Mouse (Mus musculus): ENCODE data around the gene Naga. TPM values are rescaled to one million over a fixed set of nuclear protein-coding genes. Genes with fewer than 3 reads are reported as not detected.

Naga gene
- total and polyA plus RNA-seq, 3 experiments, result 22.6 to 54.3 (median 27.0) TPM

DNA sequence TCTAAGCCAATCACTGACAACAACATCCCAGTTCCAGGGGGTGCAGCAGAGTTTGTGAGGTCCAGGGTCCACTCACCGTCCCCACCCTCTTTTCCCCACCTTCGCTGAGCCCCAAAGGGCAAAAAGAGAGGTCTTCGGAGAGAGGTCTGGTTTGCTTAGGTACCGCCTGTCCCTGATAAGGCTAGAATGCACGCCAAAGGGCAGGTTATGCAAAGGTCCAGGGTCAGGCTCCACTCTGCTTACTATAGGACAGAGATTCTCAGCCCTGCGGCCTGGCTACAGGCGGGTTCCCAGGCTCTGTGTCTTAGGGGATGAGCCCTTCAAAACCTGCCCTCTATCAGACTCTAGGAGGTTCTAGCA is 40.8 kb upstream of the Naga start:
- no peaks in the 10 kb centered on the region for H3K79me2 ChIP-seq (replicated peaks; ENCODE audit: control insufficient read depth, insufficient read depth, low read length)
- intact Hi-C loops (cut with DNase I), result no loop called here
- peak overlapping the region; percentile 99 for H3K27ac ChIP-seq

GRCm38 (mm10) chr15:82378261-82379180 is 39.8 kb upstream of the Naga start:
- H3K27me3 ChIP-seq (ENCODE audit: control insufficient read depth, insufficient read depth, low read length), result no peaks in the 10 kb centered on the region
- WGBS, result 46% methylated on average over 15 of the region's 15 CpGs
- TF ChIP-seq CTCF (IDR thresholded peaks at IDR 0.05) (no peak), POLR2A (IDR thresholded peaks at IDR 0.05; ENCODE audit: insufficient read depth, low read depth, low read length) (no peak), EP300 (IDR thresholded peaks at IDR 0.05; ENCODE audit: insufficient read depth, low read depth, low read length) (no peak)
- peak overlapping the region; percentile 60 for H3K4me3 ChIP-seq
- H3K9ac ChIP-seq (ENCODE audit: low read depth, low read length), result peak overlapping the region; percentile 34
- H3K27ac ChIP-seq, result peak overlapping the region; percentile 99
- intact Hi-C loops (cut with DNase I), result no loop called here
- H3K4me1 ChIP-seq (ENCODE audit: control insufficient read depth, insufficient read depth, low read length), result peaks cover 20% of the 10 kb centered on the region
- peaks cover 3% of the 10 kb centered on the region for H3K36me3 ChIP-seq (ENCODE audit: control insufficient read depth, insufficient read depth, low read length)
- peak; percentile 33 to 54 for DNase-seq
- no peaks in the 10 kb centered on the region for H3K79me2 ChIP-seq (replicated peaks; ENCODE audit: control insufficient read depth, insufficient read depth, low read length)

More for the DNA sequence above, 40.8 kb upstream of the Naga start:
- peaks cover 3% of the 10 kb centered on the region for H3K36me3 ChIP-seq (ENCODE audit: control insufficient read depth, insufficient read depth, low read length)
- H3K9ac ChIP-seq (ENCODE audit: low read depth, low read length), result peak overlapping the region; percentile 94
- no peak for DNase-seq
- H3K4me1 ChIP-seq (ENCODE audit: control insufficient read depth, insufficient read depth, low read length), result peaks cover 20% of the 10 kb centered on the region
- no peaks in the 10 kb centered on the region for H3K27me3 ChIP-seq (ENCODE audit: control insufficient read depth, insufficient read depth, low read length)
- no peak for TF ChIP-seq EP300 (IDR thresholded peaks at IDR 0.05; ENCODE audit: insufficient read depth, low read depth, low read length)
- no peak for TF ChIP-seq POLR2A (IDR thresholded peaks at IDR 0.05; ENCODE audit: insufficient read depth, low read depth, low read length)
- TF ChIP-seq CTCF (IDR thresholded peaks at IDR 0.05), result no peak
- WGBS, result 34% methylated on average over 7 of the region's 7 CpGs
- peak overlapping the region; percentile 60 for H3K4me3 ChIP-seq

- peak overlapping the region; percentile 99 for H3K27ac ChIP-seq
- intact Hi-C loops (cut with DNase I), result loop anchor here (2.0 kb wide), 1 partner anchor 19 kb away; no protein-coding TSS in a partner anchor
- WGBS, result 58% methylated on average over 5 of the region's 5 CpGs
Observed at GRCm38 (mm10) chr15:82377701-82378100, 39.0 kb upstream of the Naga start.

GRCm38 (mm10) chr15:82376393-82377138 is 37.8 kb upstream of the Naga start:
- peak; percentile 69 to 86 for DNase-seq
- peak overlapping the region; percentile 47 for H3K9ac ChIP-seq (ENCODE audit: low read depth, low read length)
- H3K27me3 ChIP-seq (ENCODE audit: control insufficient read depth, insufficient read depth, low read length), result no peaks in the 10 kb centered on the region
- peaks cover 20% of the 10 kb centered on the region for H3K4me1 ChIP-seq (ENCODE audit: control insufficient read depth, insufficient read depth, low read length)
- no peaks in the 10 kb centered on the region for H3K79me2 ChIP-seq (replicated peaks; ENCODE audit: control insufficient read depth, insufficient read depth, low read length)
- peak; percentile 97 for TF ChIP-seq EP300 (IDR thresholded peaks at IDR 0.05; ENCODE audit: insufficient read depth, low read depth, low read length)
- TF ChIP-seq CTCF (IDR thresholded peaks at IDR 0.05), result no peak
- TF ChIP-seq POLR2A (IDR thresholded peaks at IDR 0.05; ENCODE audit: insufficient read depth, low read depth, low read length), result peak; percentile 54; the same call in 1 of the 2 replicates
- peak overlapping the region; percentile 17; the same call in 1 of the 2 replicates for H3K4me3 ChIP-seq
- H3K27ac ChIP-seq, result peak overlapping the region; percentile 99
- intact Hi-C loops (cut with DNase I), result loop anchor here (2.0 kb wide), 1 partner anchor 18 kb away; no protein-coding TSS in a partner anchor
- 35% methylated on average over 17 of the region's 17 CpGs for WGBS
- H3K36me3 ChIP-seq (ENCODE audit: control insufficient read depth, insufficient read depth, low read length), result peaks cover 3% of the 10 kb centered on the region

More at GRCm38 (mm10) chr15:82377701-82378100, 39.0 kb upstream of the Naga start:
- Histone ChIP-seq H3K79me2 (replicated peaks; ENCODE audit: control insufficient read depth, insufficient read depth, low read length) (no peaks in the 10 kb centered on the region), H3K27me3 (ENCODE audit: control insufficient read depth, insufficient read depth, low read length) (no peaks in the 10 kb centered on the region), H3K4me1 (ENCODE audit: control insufficient read depth, insufficient read depth, low read length) (peaks cover 20% of the 10 kb centered on the region), H3K9ac (ENCODE audit: low read depth, low read length) (peak overlapping the region; percentile 13), H3K36me3 (ENCODE audit: control insufficient read depth, insufficient read depth, low read length) (peaks cover 3% of the 10 kb centered on the region), H3K4me3 (peak overlapping the region; percentile 11; the same call in 1 of the 2 replicates)
- TF ChIP-seq EP300 (IDR thresholded peaks at IDR 0.05; ENCODE audit: insufficient read depth, low read depth, low read length), result no peak
- TF ChIP-seq CTCF (IDR thresholded peaks at IDR 0.05), result no peak
- no peak for TF ChIP-seq POLR2A (IDR thresholded peaks at IDR 0.05; ENCODE audit: insufficient read depth, low read depth, low read length)
- DNase-seq, result no peak

- peak overlapping the region; percentile 99 for H3K27ac ChIP-seq
- intact Hi-C loops (cut with DNase I), result loop anchor here (2.0 kb wide), 1 partner anchor 17 kb away; no protein-coding TSS in a partner anchor
Observed at GRCm38 (mm10) chr15:82375855-82376254, 37.1 kb upstream of the Naga start.

More at GRCm38 (mm10) chr15:82375855-82376254, 37.1 kb upstream of the Naga start:
- 78% methylated on average over 9 of the region's 9 CpGs for WGBS
- Histone ChIP-seq H3K36me3 (ENCODE audit: control insufficient read depth, insufficient read depth, low read length) (peaks cover 3% of the 10 kb centered on the region), H3K4me3 (peak overlapping the region; percentile 17; the same call in 1 of the 2 replicates), H3K9ac (ENCODE audit: low read depth, low read length) (peak overlapping the region; percentile 47), H3K79me2 (replicated peaks; ENCODE audit: control insufficient read depth, insufficient read depth, low read length) (no peaks in the 10 kb centered on the region), H3K4me1 (ENCODE audit: control insufficient read depth, insufficient read depth, low read length) (peaks cover 18% of the 10 kb centered on the region), H3K27me3 (ENCODE audit: control insufficient read depth, insufficient read depth, low read length) (no peaks in the 10 kb centered on the region)
- TF ChIP-seq CTCF (IDR thresholded peaks at IDR 0.05), result no peak
- TF ChIP-seq POLR2A (IDR thresholded peaks at IDR 0.05; ENCODE audit: insufficient read depth, low read depth, low read length), result no peak
- TF ChIP-seq EP300 (IDR thresholded peaks at IDR 0.05; ENCODE audit: insufficient read depth, low read depth, low read length), result no peak
- no peak for DNase-seq
